Mouse (Mus musculus) spleen, postnatal 36 days (tissue): Measurements from ENCODE around the gene Zc3hav1l.

ENCODE experiments used
- DNase-seq, 2 experiments: peaks; one replicate each; pipeline ENCODE4 v3.0.0; 2022; ENCODE audit warnings: low spot score in 2 of 2, mixed read lengths in 1 of 2

Gene Zc3hav1l

GRCm38 (mm10) chr6:38298761-38299401 lies at the start of gene Zc3hav1l:
Gene Zc3hav1l, minus strand, starts transcription at chr6:38299259.
- peak; percentile 13 to 36 for DNase-seq

- no peak for DNase-seq
These were observed 48.8 kb upstream of the Zc3hav1l start for GRCm38 (mm10) chr6:38347875-38348274.

GRCm38 (mm10) chr6:38345796-38346195 lies 46.7 kb upstream of the Zc3hav1l start:
- peak; percentile 72 to 82 for DNase-seq

- no peak for DNase-seq
These were observed 45.1 kb upstream of the Zc3hav1l start for GRCm38 (mm10) chr6:38344006-38344670.

- no peak for DNase-seq
These were observed 44.5 kb upstream of the Zc3hav1l start for GRCm38 (mm10) chr6:38343581-38343980.

GRCm38 (mm10) chr6:38342666-38342992 lies 43.6 kb upstream of the Zc3hav1l start:
- no peak for DNase-seq

- peak; percentile 52 to 67 for DNase-seq
These were observed 42.9 kb upstream of the Zc3hav1l start for GRCm38 (mm10) chr6:38341751-38342665.

GRCm38 (mm10) chr6:38339078-38339477 lies 40.0 kb upstream of the Zc3hav1l start:
- no peak for DNase-seq

- DNase-seq, result no peak
These were observed 38.9 kb upstream of the Zc3hav1l start for GRCm38 (mm10) chr6:38337951-38338350.

GRCm38 (mm10) chr6:38337166-38337705 lies 38.2 kb upstream of the Zc3hav1l start:
- DNase-seq, result no peak

GRCm38 (mm10) chr6:38335264-38335663 lies 36.2 kb upstream of the Zc3hav1l start:
- no peak for DNase-seq

- DNase-seq, result no peak
These were observed 27.5 kb upstream of the Zc3hav1l start for GRCm38 (mm10) chr6:38326596-38326995.

- DNase-seq, result no peak
These were observed 21.6 kb upstream of the Zc3hav1l start for GRCm38 (mm10) chr6:38320621-38321020.

GRCm38 (mm10) chr6:38316050-38316449 lies 17.0 kb upstream of the Zc3hav1l start:
- peak; percentile 36 to 60 for DNase-seq

GRCm38 (mm10) chr6:38309741-38310140 lies 10.7 kb upstream of the Zc3hav1l start:
- no peak for DNase-seq

- no peak for DNase-seq
These were observed 5.9 kb upstream of the Zc3hav1l start for GRCm38 (mm10) chr6:38304981-38305380.

GRCm38 (mm10) chr6:38298246-38298635 lies 818 bp downstream of the Zc3hav1l start:
- DNase-seq, result no peak

GRCm38 (mm10) chr6:38297580-38298245 lies 1.3 kb downstream of the Zc3hav1l start:
- DNase-seq, result no peak

GRCm38 (mm10) chr6:38293708-38294107 lies 5.4 kb downstream of the Zc3hav1l start:
- DNase-seq, result no peak

GRCm38 (mm10) chr6:38292871-38293646 lies 6.0 kb downstream of the Zc3hav1l start:
- no peak for DNase-seq

GRCm38 (mm10) chr6:38284422-38284821 lies 14.6 kb downstream of the Zc3hav1l start:
- no peak for DNase-seq
